Mouse (Mus musculus) megakaryocyte, embryonic 14.5 days (primary cell): ENCODE measurements around the gene Morn1.

Source experiments
- FLI1 ChIP-seq: IDR thresholded peaks from 2 replicates; pipeline ENCODE4 v1.6.1; 2012; ENCODE audit warnings: low read length, inconsistent platforms, mixed read lengths
- GATA1 ChIP-seq: IDR thresholded peaks from 3 replicates; pipeline ENCODE4 v1.6.1; 2012; ENCODE audit warnings: mixed read lengths, low read length, inconsistent platforms, borderline replicate concordance

- TF ChIP-seq GATA1 (no peak), FLI1 (no peak)
Measured at GRCm38 (mm10) chr4:155184248-155185070, 98.1 kb downstream of the Morn1 start.
